Mouse (Mus musculus) left cerebral cortex, adult 2 months (tissue): Measurements from ENCODE around the gene Tmcc1. TPM values are rescaled to one million over a fixed set of nuclear protein-coding genes. Genes with fewer than 3 reads are reported as not detected.
"Not testable (repeated sequence)": the region's sequence is repeated elsewhere in the genome, so short reads cannot be mapped to it uniquely, and the experiment has no call there.

Experiments
- DNase-seq, 2 experiments: peaks; one replicate each; pipeline ENCODE4 v3.0.0; 2021 to 2022; ENCODE audit warnings: low spot score in 2 of 2, mixed read lengths in 1 of 2; ENCODE audit errors: extremely low spot score in 1 of 2
- H3K27ac ChIP-seq: fragments of 200-600 bp; 2 replicates; pipeline ENCODE4 v1.8.1; 2022
- H3K4me3 ChIP-seq: fragments of 200-600 bp; 2 replicates; pipeline ENCODE4 v1.8.1; 2022
- CTCF ChIP-seq: fragments of 200-600 bp; IDR thresholded peaks from 2 replicates; pipeline ENCODE4 v1.8.1; 2022; ENCODE audit warnings: antibody characterized with exemption, mild to moderate bottlenecking, moderate library complexity
- intact Hi-C: fragments of 180-260 bp; cut with DNase I; formaldehyde crosslinking; loops from one replicate; pipeline ENCODE4 v1.15.1; 2025
- total RNA-seq, 2 experiments: library from RNA; stranded (reverse); gene quantifications; 2 replicates each; pipeline ENCODE4 v1.2.3; 2021

Gene Tmcc1
- total RNA-seq, 2 experiments from 2014 or later: 72.8 to 76.7 TPM

- Histone ChIP-seq H3K27ac (peak overlapping the region; percentile 41; the same call in 1 of the 2 replicates), H3K4me3 (0 out of 2 replicates have a peak overlapping the region, but pooled peaks have one; percentile 9)
- no peak for TF ChIP-seq CTCF
- DNase-seq: no peak
- intact Hi-C loops: no loop called here
These were observed 121.0 kb downstream of the Tmcc1 start for GRCm38 (mm10) chr6:116072221-116072745.

- DNase-seq: no peak
- intact Hi-C loops: no loop called here
- H3K4me3 ChIP-seq: no peak overlapping the region
- no peak for TF ChIP-seq CTCF
- H3K27ac ChIP-seq: no peak overlapping the region
These were observed 121.5 kb downstream of the Tmcc1 start for GRCm38 (mm10) chr6:116071781-116072180.

- no peak overlapping the region for H3K4me3 ChIP-seq
- TF ChIP-seq CTCF: no peak
- no peak overlapping the region for H3K27ac ChIP-seq
- intact Hi-C loops: no loop called here
- DNase-seq: no peak
These were observed 122.7 kb downstream of the Tmcc1 start for GRCm38 (mm10) chr6:116070558-116070957.

- DNase-seq: no peak
- H3K4me3 ChIP-seq: no peak overlapping the region
- H3K27ac ChIP-seq: no peak overlapping the region
- TF ChIP-seq CTCF: no peak
- intact Hi-C loops: no loop called here
These were observed 129.8 kb downstream of the Tmcc1 start for GRCm38 (mm10) chr6:116063516-116063915.

- not testable (repeated sequence) for H3K27ac ChIP-seq, DNase-seq, H3K4me3 ChIP-seq
- intact Hi-C loops: loop anchor here (5.0 kb wide), 1 partner anchor 37 kb away; no protein-coding TSS in a partner anchor
These were observed 133.7 kb downstream of the Tmcc1 start for GRCm38 (mm10) chr6:116059542-116059941.

- Histone ChIP-seq H3K4me3 (no peak overlapping the region), H3K27ac (no peak overlapping the region)
- TF ChIP-seq CTCF: no peak
- no peak for DNase-seq
- intact Hi-C loops: loop anchor here (5.0 kb wide), 1 partner anchor 36 kb away; no protein-coding TSS in a partner anchor
These were observed 134.6 kb downstream of the Tmcc1 start for GRCm38 (mm10) chr6:116058541-116059300.

- DNase-seq: peak; percentile 57 to 66
- Histone ChIP-seq H3K27ac (peak overlapping the region; percentile 95), H3K4me3 (peak overlapping the region; percentile 57)
- intact Hi-C loops: loop anchor here (5.0 kb wide), 1 partner anchor 34 kb away; no protein-coding TSS in a partner anchor
- peak; percentile 23 for TF ChIP-seq CTCF
These were observed 136.5 kb downstream of the Tmcc1 start for GRCm38 (mm10) chr6:116056676-116057264.

- intact Hi-C loops: loop anchor here (5.0 kb wide), 1 partner anchor 33 kb away; no protein-coding TSS in a partner anchor
- Histone ChIP-seq H3K27ac (peak overlapping the region; percentile 95), H3K4me3 (peak overlapping the region; percentile 57)
- DNase-seq: no peak
- TF ChIP-seq CTCF: no peak
These were observed 137.5 kb downstream of the Tmcc1 start for GRCm38 (mm10) chr6:116055766-116056165.

GRCm38 (mm10) chr6:116055001-116055471 lies 138.2 kb downstream of the Tmcc1 start:
- DNase-seq: peak; percentile 42 to 50
- no peak for TF ChIP-seq CTCF
- peak overlapping the region; percentile 95 for H3K27ac ChIP-seq
- H3K4me3 ChIP-seq: peak overlapping the region; percentile 57
- intact Hi-C loops: loop anchor here (5.0 kb wide), 1 partner anchor 33 kb away; no protein-coding TSS in a partner anchor

- intact Hi-C loops: no loop called here
- no peak for TF ChIP-seq CTCF
These were observed 145.4 kb downstream of the Tmcc1 start for GRCm38 (mm10) chr6:116047896-116048295.

GRCm38 (mm10) chr6:116047366-116047765 lies 145.9 kb downstream of the Tmcc1 start:
- Histone ChIP-seq H3K4me3 (no peak overlapping the region), H3K27ac (no peak overlapping the region)
- no peak for DNase-seq
- intact Hi-C loops: no loop called here
- no peak for TF ChIP-seq CTCF

More at GRCm38 (mm10) chr6:116047896-116048295, 145.4 kb downstream of the Tmcc1 start:
- no peak for DNase-seq
- Histone ChIP-seq H3K27ac (no peak overlapping the region), H3K4me3 (no peak overlapping the region)

GRCm38 (mm10) chr6:116044039-116044438 lies 149.2 kb downstream of the Tmcc1 start:
- DNase-seq: no peak
- Histone ChIP-seq H3K27ac (peak overlapping the region; percentile 55; the same call in 1 of the 2 replicates), H3K4me3 (no peak overlapping the region)
- no peak for TF ChIP-seq CTCF
- intact Hi-C loops: no loop called here
